Mouse (Mus musculus): ENCODE data around the gene Zfp131. TPM values are rescaled to one million over a fixed set of nuclear protein-coding genes. Genes with fewer than 3 reads are reported as not detected.
A peak's percentile ranks its signal among the peaks of the same experiment; 100 is the strongest.

The Zfp131 gene
- polyA plus RNA-seq, 1 experiment from 2014 or later: 18.2 TPM

DNA sequence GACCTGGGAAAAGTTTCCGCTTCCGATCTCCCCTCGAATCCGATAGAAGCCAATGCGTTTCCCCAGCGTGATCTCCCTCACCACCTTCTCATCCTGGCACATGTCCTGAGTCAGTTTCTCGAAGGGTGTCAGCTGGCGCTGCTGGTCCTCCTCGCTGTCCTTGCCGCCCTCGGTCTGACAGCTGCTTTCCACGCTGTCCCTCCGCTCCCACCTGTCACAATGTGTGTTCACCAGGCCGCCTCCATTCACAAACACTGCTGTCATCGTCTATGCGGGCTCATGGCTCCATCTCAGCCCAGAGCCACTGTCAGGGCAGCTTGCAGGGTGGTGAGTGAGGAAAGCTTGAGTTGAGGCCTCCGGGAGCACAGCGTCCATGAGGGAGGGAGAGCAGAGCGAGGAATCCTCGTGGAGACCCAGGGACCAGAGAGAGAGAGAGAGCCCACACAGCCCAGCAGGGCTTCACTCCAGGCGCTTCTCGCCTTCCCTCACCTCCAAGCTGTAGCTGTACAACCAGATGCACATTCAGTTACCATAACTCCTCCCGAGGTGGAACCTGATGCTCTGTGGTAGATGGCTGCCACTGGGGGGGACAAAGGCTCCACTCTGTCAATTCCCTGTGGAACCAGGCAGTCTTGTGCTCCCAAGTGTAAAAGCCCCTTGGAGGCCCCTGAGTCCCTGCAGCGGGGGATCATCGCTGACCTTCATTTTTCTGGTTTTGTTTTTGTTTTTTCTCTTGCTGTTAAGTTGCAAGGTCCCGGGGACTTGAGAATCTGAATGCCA, 62.9 kb downstream of the Zfp131 start:
- 72% methylated on average over 26 of the region's 26 CpGs for WGBS
- no peak for DNase-seq (ENCODE audit: low spot score)

GRCm38 (mm10) chr13:119724541-119724940, 66.1 kb downstream of the Zfp131 start:
- TF ChIP-seq CTCF (IDR thresholded peaks at IDR 0.05; ENCODE audit: low read depth) (peak; percentile 56), EP300 (optimal IDR thresholded peaks at IDR 0.05) (no peak)
- no peaks in the 10 kb centered on the region for H3K4me1 ChIP-seq (replicated peaks; ENCODE audit: control insufficient read depth, insufficient read depth)
- 81% methylated on average over 7 of the region's 7 CpGs for WGBS
- H3K27ac ChIP-seq (replicated peaks): no peak overlapping the region
- ATAC-seq (ENCODE audit: low FRiP score, low TSS enrichment): no peak
- no peaks in the 10 kb centered on the region for H3K36me3 ChIP-seq (ENCODE audit: control insufficient read depth, insufficient read depth, low read length)
- no peak overlapping the region for H3K4me3 ChIP-seq (ENCODE audit: low read depth, low read length)
- no peaks in the 10 kb centered on the region for H3K9me3 ChIP-seq (ENCODE audit: control insufficient read depth, low read length)
- DNase-seq (ENCODE audit: low spot score): no peak
- no peak overlapping the region for H3K4me2 ChIP-seq (replicated peaks; ENCODE audit: low read depth)
- H3K27me3 ChIP-seq (ENCODE audit: control insufficient read depth, insufficient read depth, low read length): no peaks in the 10 kb centered on the region
- H3K9ac ChIP-seq (ENCODE audit: low read length): no peak overlapping the region

More for the DNA sequence above, 62.9 kb downstream of the Zfp131 start:
- Histone ChIP-seq H3K27me3 (ENCODE audit: control insufficient read depth, insufficient read depth, low read length) (no peaks in the 10 kb centered on the region), H3K4me2 (replicated peaks; ENCODE audit: low read depth) (no peak overlapping the region), H3K9ac (ENCODE audit: low read length) (0 out of 2 replicates have a peak overlapping the region, but pooled peaks have one; percentile 13), H3K9me3 (ENCODE audit: control insufficient read depth, low read length) (no peaks in the 10 kb centered on the region), H3K4me3 (ENCODE audit: low read depth, low read length) (no peak overlapping the region), H3K27ac (replicated peaks) (no peak overlapping the region), H3K4me1 (replicated peaks; ENCODE audit: control insufficient read depth, insufficient read depth) (no peaks in the 10 kb centered on the region), H3K36me3 (ENCODE audit: control insufficient read depth, insufficient read depth, low read length) (no peaks in the 10 kb centered on the region)
- no peak for TF ChIP-seq CTCF (IDR thresholded peaks at IDR 0.05; ENCODE audit: low read depth)
- no peak for TF ChIP-seq EP300 (optimal IDR thresholded peaks at IDR 0.05)
- ATAC-seq (ENCODE audit: low FRiP score, low TSS enrichment): no peak

DNA sequence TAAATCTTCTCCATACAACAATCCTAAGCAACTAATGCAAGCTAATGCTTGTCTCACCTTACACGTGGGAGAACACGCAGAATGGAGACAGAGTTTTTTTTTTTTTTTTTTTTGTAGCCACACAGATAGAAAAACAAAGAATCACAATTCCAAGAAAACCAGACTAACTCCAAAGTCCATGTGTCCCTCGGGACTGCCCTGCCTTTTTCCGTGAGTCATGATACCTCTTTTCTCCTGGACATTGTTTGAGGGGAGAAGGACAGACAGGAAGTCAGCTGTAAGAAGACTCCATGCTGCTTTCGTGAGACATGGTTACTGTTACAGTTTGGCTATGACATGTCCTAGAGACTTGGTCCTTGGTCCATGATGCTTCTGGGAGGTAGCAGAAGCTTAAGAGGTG, 67.3 kb downstream of the Zfp131 start:
- 65% methylated on average over 5 of the region's 5 CpGs for WGBS
- no peak for TF ChIP-seq CTCF (IDR thresholded peaks at IDR 0.05; ENCODE audit: low read depth)
- no peak for TF ChIP-seq EP300 (optimal IDR thresholded peaks at IDR 0.05)
- H3K9me3 ChIP-seq (ENCODE audit: control insufficient read depth, low read length): no peaks in the 10 kb centered on the region
- H3K4me3 ChIP-seq (ENCODE audit: low read depth, low read length): no peak overlapping the region
- H3K9ac ChIP-seq (ENCODE audit: low read length): no peak overlapping the region
- no peaks in the 10 kb centered on the region for H3K36me3 ChIP-seq (ENCODE audit: control insufficient read depth, insufficient read depth, low read length)
- no peak overlapping the region for H3K4me2 ChIP-seq (replicated peaks; ENCODE audit: low read depth)
- H3K4me1 ChIP-seq (replicated peaks; ENCODE audit: control insufficient read depth, insufficient read depth): no peaks in the 10 kb centered on the region
- no peaks in the 10 kb centered on the region for H3K27me3 ChIP-seq (ENCODE audit: control insufficient read depth, insufficient read depth, low read length)
- no peak for DNase-seq (ENCODE audit: low spot score)
- ATAC-seq (ENCODE audit: low FRiP score, low TSS enrichment): peak; percentile 81
- H3K27ac ChIP-seq (replicated peaks): no peak overlapping the region

- Histone ChIP-seq H3K27ac (replicated peaks) (no peak overlapping the region), H3K4me3 (ENCODE audit: low read depth, low read length) (no peak overlapping the region), H3K9ac (ENCODE audit: low read length) (no peak overlapping the region), H3K4me1 (replicated peaks; ENCODE audit: control insufficient read depth, insufficient read depth) (no peaks in the 10 kb centered on the region), H3K9me3 (ENCODE audit: control insufficient read depth, low read length) (no peaks in the 10 kb centered on the region), H3K36me3 (ENCODE audit: control insufficient read depth, insufficient read depth, low read length) (no peaks in the 10 kb centered on the region), H3K27me3 (ENCODE audit: control insufficient read depth, insufficient read depth, low read length) (no peaks in the 10 kb centered on the region), H3K4me2 (replicated peaks; ENCODE audit: low read depth) (no peak overlapping the region)
- WGBS: 57% methylated on average over 3 of the region's 3 CpGs
- DNase-seq (ENCODE audit: low spot score) (no peak), ATAC-seq (ENCODE audit: low FRiP score, low TSS enrichment) (peak; percentile 59; the same call in 1 of the 2 replicates)
- TF ChIP-seq CTCF (IDR thresholded peaks at IDR 0.05; ENCODE audit: low read depth) (no peak), EP300 (optimal IDR thresholded peaks at IDR 0.05) (no peak)
Observed at GRCm38 (mm10) chr13:119722447-119722846, 68.2 kb downstream of the Zfp131 start.

- H3K4me1 ChIP-seq (replicated peaks; ENCODE audit: control insufficient read depth, insufficient read depth): no peaks in the 10 kb centered on the region
- no peaks in the 10 kb centered on the region for H3K27me3 ChIP-seq (ENCODE audit: control insufficient read depth, insufficient read depth, low read length)
- no peaks in the 10 kb centered on the region for H3K36me3 ChIP-seq (ENCODE audit: control insufficient read depth, insufficient read depth, low read length)
- no peak for TF ChIP-seq EP300 (optimal IDR thresholded peaks at IDR 0.05)
- no peak for TF ChIP-seq CTCF (IDR thresholded peaks at IDR 0.05; ENCODE audit: low read depth)
- H3K4me3 ChIP-seq (ENCODE audit: low read depth, low read length): no peak overlapping the region
- ATAC-seq (ENCODE audit: low FRiP score, low TSS enrichment) (no peak), DNase-seq (ENCODE audit: low spot score) (no peak)
- no peak overlapping the region for H3K27ac ChIP-seq (replicated peaks)
- 84% methylated on average over 2 of the region's 2 CpGs for WGBS
- H3K9me3 ChIP-seq (ENCODE audit: control insufficient read depth, low read length): no peaks in the 10 kb centered on the region
- no peak overlapping the region for H3K4me2 ChIP-seq (replicated peaks; ENCODE audit: low read depth)
- no peak overlapping the region for H3K9ac ChIP-seq (ENCODE audit: low read length)
Observed at GRCm38 (mm10) chr13:119716105-119716504, 74.6 kb downstream of the Zfp131 start.

Other genes with a start within 250 kb of the Zfp131 start
- 0.10 and 0.31 TPM in 2 replicates for gene Ccl28, start 167.1 kb downstream of the Zfp131 start, polyA plus RNA-seq (2015; fragmentation: Nextera tagmentation; extraction: Ambion mirVana)
- gene Hmgcs1, start 100.5 kb downstream of the Zfp131 start, polyA plus RNA-seq (2015; fragmentation: Nextera tagmentation; extraction: Ambion mirVana): 131 and 140 TPM in 2 replicates
- 0.53 TPM in 2 replicates for gene Nim1k, start 35.0 kb downstream of the Zfp131 start, polyA plus RNA-seq (2015; fragmentation: Nextera tagmentation; extraction: Ambion mirVana)
- gene AF067063, start 39.3 kb upstream of the Zfp131 start, polyA plus RNA-seq (2015; fragmentation: Nextera tagmentation; extraction: Ambion mirVana): not detected in 2 replicates
- not detected in 2 replicates for gene D13Ertd608e, start 45.1 kb upstream of the Zfp131 start, polyA plus RNA-seq (2015; fragmentation: Nextera tagmentation; extraction: Ambion mirVana)
- gene Tcstv1, start 103.9 kb upstream of the Zfp131 start, polyA plus RNA-seq (2015; fragmentation: Nextera tagmentation; extraction: Ambion mirVana): not detected in 2 replicates
- not detected in 2 replicates for gene Gm21761, start 138.4 kb upstream of the Zfp131 start, polyA plus RNA-seq (2015; fragmentation: Nextera tagmentation; extraction: Ambion mirVana)
- not detected in 2 replicates for gene B020031M17Rik, start 159.9 kb upstream of the Zfp131 start, polyA plus RNA-seq (2015; fragmentation: Nextera tagmentation; extraction: Ambion mirVana)
- not detected in 2 replicates for gene Gm36079, start 236.1 kb upstream of the Zfp131 start, polyA plus RNA-seq (2015; fragmentation: Nextera tagmentation; extraction: Ambion mirVana)

Data from stomach, postnatal 0 days (tissue).